Mouse (Mus musculus) frontal cortex, postnatal 14 days (tissue): ENCODE measurements at regions not wholly inside any gene's neighbourhood (a gene's known extent, or its start where the extent isn't known, plus 50 kb on each side); places are given as distances from the start of the nearest gene placed in this dataset.

Experiments used
- DNase-seq, 2 experiments: peaks; one replicate each; pipeline ENCODE4 v3.0.0; 2022; ENCODE audit warnings: low spot score in 2 of 2

DNA sequence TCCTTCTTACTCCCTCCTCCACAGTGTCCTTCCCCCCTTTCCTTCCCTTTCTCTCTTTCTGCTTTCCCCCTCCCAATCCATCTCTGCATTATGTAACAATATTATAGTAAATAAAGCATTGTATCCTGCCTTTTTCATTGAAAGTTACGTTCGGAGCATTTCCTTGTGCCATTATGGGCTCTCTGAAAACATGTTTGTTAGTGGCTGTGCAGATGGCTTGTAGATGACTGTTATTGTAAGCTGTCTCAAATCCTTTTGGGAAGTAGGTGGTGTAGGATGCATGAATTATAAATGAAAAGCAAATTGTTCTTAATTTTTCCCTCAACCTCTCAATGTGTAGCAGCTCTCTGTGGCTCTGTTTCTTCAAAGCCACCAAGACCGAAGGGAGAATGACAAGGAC lies 66.0 kb upstream of the Gpr139 start:
- no peak for DNase-seq

DNA sequence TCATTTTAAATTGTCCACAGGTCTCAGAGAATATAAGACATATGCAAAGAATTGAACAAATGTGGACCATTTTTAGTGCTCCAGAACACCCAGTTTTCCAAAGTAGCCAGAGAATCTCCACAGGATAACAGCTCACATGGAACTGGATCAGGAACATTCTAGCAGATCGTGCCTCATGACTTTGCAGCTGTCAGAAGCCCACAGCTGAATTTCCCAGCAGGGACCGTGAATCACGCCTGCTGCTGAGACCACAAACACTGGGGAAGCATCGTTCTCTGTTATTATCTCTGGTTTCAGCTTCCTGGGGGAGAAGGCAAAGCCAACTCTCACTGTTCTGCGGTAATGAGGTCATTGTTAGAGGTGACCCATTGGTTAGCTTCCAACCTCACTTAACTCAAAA lies 60.4 kb upstream of the Gpr139 start:
- no peak for DNase-seq

DNA sequence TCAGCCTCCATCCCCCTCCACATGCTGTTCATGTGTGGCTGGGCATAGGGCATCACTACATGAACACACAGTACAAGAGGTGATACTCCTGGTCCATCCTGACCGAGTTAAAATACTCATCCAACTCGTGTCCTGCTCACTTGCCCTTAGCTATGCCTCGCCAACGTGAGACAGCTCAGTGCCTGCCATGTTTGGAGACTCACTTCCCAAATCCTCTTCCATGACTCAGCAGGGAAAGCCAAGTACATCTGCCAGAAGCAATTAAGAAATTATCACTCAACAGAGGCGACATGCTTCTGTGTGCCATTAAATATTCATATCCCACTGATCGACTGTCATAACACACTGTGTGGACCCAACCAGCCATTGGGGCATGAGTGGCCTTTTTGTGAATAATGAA lies 51.9 kb upstream of the Gpr139 start:
- DNase-seq = no peak
